In genomic region chr6:85911587-85911986, GRCm38 (mm10) we compare ENCODE assay signal across 8 mouse cellular contexts. TPM values are rescaled to one million over a fixed set of nuclear protein-coding genes. Genes with fewer than 3 reads are reported as not detected.
DNase-seq lines count a peak whose midpoint lies in the region; ATAC-seq and TF ChIP-seq lines count a peak whose summit lies in the region.

Tprkb (plus strand) TSS chr6:85911865.

- TF ChIP-seq CTCF in MEL (IDR thresholded peaks at IDR 0.05 in 2 of 3, conservative IDR thresholded peaks at IDR 0.05 in 1 of 3; ENCODE audit: control insufficient read depth in 1 of 3, insufficient read depth in 1 of 3, low read depth in 2 of 3, low read length in 3 of 3, poor library complexity in 1 of 3, severe bottlenecking in 1 of 3): no peak
- TF ChIP-seq CTCF in small intestine, adult 2 months (IDR thresholded peaks at IDR 0.05; ENCODE audit: extremely low read depth, insufficient read length, insufficient replicate concordance, low read depth, low read length): no peak

- TF ChIP-seq RAD21 in MEL (IDR thresholded peaks at IDR 0.05; ENCODE audit: low read depth, low read length): no peak

- H3K79me2 ChIP-seq in MEL (ENCODE audit: control insufficient read depth, insufficient read depth, low read length, poor library complexity): peaks cover 10% of the 10 kb centered on the region

- H3K27ac ChIP-seq in MEL (ENCODE audit: control insufficient read depth, low read depth, low read length): no peak within 1 kb of the TSS
- no peak within 1 kb of the TSS for H3K27ac ChIP-seq in intestine, embryonic 15.5 days
- no peak within 1 kb of the TSS for H3K27ac ChIP-seq in liver, embryonic 11.5 days (ENCODE audit: low read depth, low read length)
- no peak within 1 kb of the TSS for H3K27ac ChIP-seq in small intestine, adult 2 months (ENCODE audit: insufficient read depth, low read depth, low read length)

- H3K4me3 ChIP-seq in MEL (ENCODE audit: control insufficient read depth in 1 of 2, insufficient read depth in 1 of 2, low read depth in 2 of 2, low read length in 2 of 2): no peak within 1 kb of the TSS
- no peak within 1 kb of the TSS for H3K4me3 ChIP-seq in intestine, embryonic 15.5 days (replicated peaks)
- H3K4me3 ChIP-seq in liver, embryonic 11.5 days (ENCODE audit: low read depth, low read length): no peak within 1 kb of the TSS
- no peak within 1 kb of the TSS for H3K4me3 ChIP-seq in small intestine, adult 2 months (ENCODE audit: low read depth, low read length)

- no peaks in the 10 kb centered on the region for H3K27me3 ChIP-seq in MEL (ENCODE audit: control insufficient read depth in 1 of 2, insufficient read depth in 2 of 2, low read length in 2 of 2)
- H3K27me3 ChIP-seq in intestine, embryonic 15.5 days (replicated peaks): no peaks in the 10 kb centered on the region
- H3K27me3 ChIP-seq in liver, embryonic 11.5 days (replicated peaks; ENCODE audit: control insufficient read depth, insufficient read depth, low read length): no peaks in the 10 kb centered on the region
- no peaks in the 10 kb centered on the region for H3K27me3 ChIP-seq in small intestine, adult 2 months (ENCODE audit: control insufficient read depth, insufficient read depth, low read length)

- H3K4me1 ChIP-seq in MEL (ENCODE audit: control insufficient read depth in 1 of 2, insufficient read depth in 2 of 2, low read length in 2 of 2): peaks cover 8 to 9% of the 10 kb centered on the region in 2 experiments; a peak in 3 of 4 replicates
- H3K4me1 ChIP-seq in intestine, embryonic 15.5 days (replicated peaks): peaks cover 6% of the 10 kb centered on the region; the same call in 1 of the 2 replicates
- H3K4me1 ChIP-seq in liver, embryonic 11.5 days (replicated peaks; ENCODE audit: control insufficient read depth, insufficient read depth, low read length): peaks cover 6% of the 10 kb centered on the region; the same call in 1 of the 2 replicates
- peaks cover 9% of the 10 kb centered on the region; the same call in 1 of the 2 replicates for H3K4me1 ChIP-seq in small intestine, adult 2 months (ENCODE audit: control insufficient read depth, insufficient read depth, insufficient read length, low read length)

- 79% methylated on average over 3 of the region's 3 CpGs for WGBS in intestine, embryonic 15.5 days
- WGBS in liver, embryonic 11.5 days: 74% methylated on average over 3 of the region's 3 CpGs
- WGBS in small intestine, adult 2 months: 41% methylated on average over 3 of the region's 3 CpGs

- ATAC-seq in intestine, embryonic 15.5 days: no peak
- ATAC-seq in liver, embryonic 11.5 days (replicated peaks; ENCODE audit: low FRiP score): no peak

- DNase-seq in MEL (ENCODE audit: low read depth, low spot score): peak; percentile 45
- DNase-seq in adrenal gland, postnatal 25 days: no peak
- no peak for DNase-seq in gastrocnemius, postnatal 14 days
- DNase-seq in liver, embryonic 11.5 days (ENCODE audit: low spot score): no peak
- DNase-seq in urinary bladder, postnatal 36 days (ENCODE audit: low spot score in 2 of 2): no peak
- DNase-seq in cerebellum, postnatal 25 days: no peak

- no peak for TF ChIP-seq POLR2A in MEL (IDR thresholded peaks at IDR 0.05; ENCODE audit: control insufficient read depth in 1 of 2, insufficient read depth in 1 of 2, low read depth in 1 of 2, low read length in 2 of 2, poor library complexity in 1 of 2)
- TF ChIP-seq POLR2A in small intestine, adult 2 months (IDR thresholded peaks at IDR 0.05; ENCODE audit: low read depth, low read length): no peak

- intact Hi-C loops in gastrocnemius, postnatal 14 days (cut with DNase I; ENCODE audit: low total_unique reads): no loop called here

- no peak within 1 kb of the TSS for H3K4me2 ChIP-seq in intestine, embryonic 15.5 days (replicated peaks)
- no peak within 1 kb of the TSS for H3K4me2 ChIP-seq in liver, embryonic 11.5 days

- H3K9ac ChIP-seq in MEL (ENCODE audit: control insufficient read depth, low read depth, low read length, poor library complexity, severe bottlenecking): no peak within 1 kb of the TSS
- H3K9ac ChIP-seq in intestine, embryonic 15.5 days: no peak within 1 kb of the TSS
- no peak within 1 kb of the TSS for H3K9ac ChIP-seq in liver, embryonic 11.5 days (ENCODE audit: low read depth, low read length)

- H3K36me3 ChIP-seq in MEL (ENCODE audit: control insufficient read depth in 1 of 2, insufficient read depth in 2 of 2, low read length in 2 of 2): peaks cover 0 to 9% of the 10 kb centered on the region in 2 experiments; a peak in 2 of 4 replicates
- H3K36me3 ChIP-seq in intestine, embryonic 15.5 days: no peaks in the 10 kb centered on the region
- H3K36me3 ChIP-seq in liver, embryonic 11.5 days (ENCODE audit: control insufficient read depth, insufficient read depth, low read length): no peaks in the 10 kb centered on the region
- no peaks in the 10 kb centered on the region for H3K36me3 ChIP-seq in small intestine, adult 2 months (ENCODE audit: control insufficient read depth, insufficient read depth, low read length)

- TF ChIP-seq EP300 in MEL (IDR thresholded peaks at IDR 0.05; ENCODE audit: low read depth in 1 of 2, low read length in 2 of 2): no peak

- H3K9me3 ChIP-seq in MEL (replicated peaks; ENCODE audit: insufficient read depth, low read length): no peaks in the 10 kb centered on the region
- H3K9me3 ChIP-seq in intestine, embryonic 15.5 days: no peaks in the 10 kb centered on the region
- H3K9me3 ChIP-seq in liver, embryonic 11.5 days (ENCODE audit: control insufficient read depth, low read length): no peaks in the 10 kb centered on the region

TF ChIP-seq in MEL, 35 proteins besides CTCF, POLR2A, EP300 and RAD21:
- no peak for TF ChIP-seq MYC (IDR thresholded peaks at IDR 0.05; ENCODE audit: low read depth, low read length)
- TF ChIP-seq CHD2 (IDR thresholded peaks at IDR 0.05; ENCODE audit: low read length): no peak
- no peak for TF ChIP-seq MAFK (IDR thresholded peaks at IDR 0.05; ENCODE audit: borderline replicate concordance, low read depth, low read length)
- no peak for TF ChIP-seq NELFE (IDR thresholded peaks at IDR 0.05; ENCODE audit: low read depth, low read length)
- TF ChIP-seq TCF12 (IDR thresholded peaks at IDR 0.05; ENCODE audit: low read depth, low read length): no peak
- TF ChIP-seq NRF1 (IDR thresholded peaks at IDR 0.05; ENCODE audit: insufficient read depth, low read depth, low read length, poor library complexity, severe bottlenecking): no peak
- TF ChIP-seq POLR2AphosphoS2 (IDR thresholded peaks at IDR 0.05; ENCODE audit: low read length): no peak
- TF ChIP-seq ETS1 (IDR thresholded peaks at IDR 0.05; ENCODE audit: low read depth, low read length): no peak
- no peak for TF ChIP-seq GABPA (IDR thresholded peaks at IDR 0.05; ENCODE audit: low read depth, low read length)
- TF ChIP-seq ZKSCAN1 (IDR thresholded peaks at IDR 0.05; ENCODE audit: low read depth, low read length): no peak
- no peak for TF ChIP-seq UBTF (IDR thresholded peaks at IDR 0.05; ENCODE audit: borderline replicate concordance, insufficient read depth, low read depth, low read length)
- TF ChIP-seq JUND (IDR thresholded peaks at IDR 0.05; ENCODE audit: low read depth, low read length): no peak
- TF ChIP-seq USF1 (IDR thresholded peaks at IDR 0.05; ENCODE audit: low read depth, low read length): no peak
- no peak for TF ChIP-seq BHLHE40 (IDR thresholded peaks at IDR 0.05; ENCODE audit: borderline replicate concordance, low read depth, low read length)
- TF ChIP-seq RCOR1 (IDR thresholded peaks at IDR 0.05; ENCODE audit: low read depth, low read length): no peak
- TF ChIP-seq SMC3 (IDR thresholded peaks at IDR 0.05; ENCODE audit: low read depth, low read length): no peak
- no peak for TF ChIP-seq MEF2A (IDR thresholded peaks at IDR 0.05; ENCODE audit: extremely low read depth, insufficient replicate concordance, low read depth, low read length, poor library complexity, severe bottlenecking)
TF ChIP-seq in MEL: peak in this region for 0.

RNA-seq across cellular contexts. Expression of gene Tprkb, which starts in this region (rescaled TPM):
- 63.3 and 66.5 TPM in 2 replicates for total RNA-seq in MEL (2012; rRNA removed)
- polyA plus RNA-seq in MEL (2012; ENCODE audit: insufficient read depth in 1 of 2, insufficient read length in 2 of 2, low read depth in 1 of 2, low replicate concordance in 2 of 2, missing spikeins in 1 of 2): 10 to 100 TPM; 85.1 to 87.6 TPM
- total RNA-seq in adrenal gland, postnatal 25 days (2021): 49.3 and 66.9 TPM in 2 replicates
- total RNA-seq in gastrocnemius, postnatal 14 days (2021): 10 to 100 TPM; 19.0 to 19.5 TPM
- 39.3 and 41.8 TPM in 2 replicates for polyA plus RNA-seq in intestine, embryonic 15.5 days (2015; fragmentation: Nextera tagmentation; extraction: Ambion mirVana)
- polyA plus RNA-seq in liver, embryonic 11.5 days (2014; fragmentation: Nextera tagmentation; extraction: Ambion mirVana): 37.1 and 38.4 TPM in 2 replicates
- polyA plus RNA-seq in small intestine, adult 2 months (2012; rRNA removed): 6.8 and 16.0 TPM in 2 replicates
